Mouse (Mus musculus): ENCODE results near the gene Plxnb3.
"Not testable (repeated sequence)": the region's sequence is repeated elsewhere in the genome, so short reads cannot be mapped to it uniquely, and the experiment has no call there.

Plxnb3 gene

GRCm38 (mm10) chrX:73756334-73757140 lies at the start of gene Plxnb3:
Plxnb3 (plus strand) TSS chrX:73757090.
- no peak for DNase-seq

DNA sequence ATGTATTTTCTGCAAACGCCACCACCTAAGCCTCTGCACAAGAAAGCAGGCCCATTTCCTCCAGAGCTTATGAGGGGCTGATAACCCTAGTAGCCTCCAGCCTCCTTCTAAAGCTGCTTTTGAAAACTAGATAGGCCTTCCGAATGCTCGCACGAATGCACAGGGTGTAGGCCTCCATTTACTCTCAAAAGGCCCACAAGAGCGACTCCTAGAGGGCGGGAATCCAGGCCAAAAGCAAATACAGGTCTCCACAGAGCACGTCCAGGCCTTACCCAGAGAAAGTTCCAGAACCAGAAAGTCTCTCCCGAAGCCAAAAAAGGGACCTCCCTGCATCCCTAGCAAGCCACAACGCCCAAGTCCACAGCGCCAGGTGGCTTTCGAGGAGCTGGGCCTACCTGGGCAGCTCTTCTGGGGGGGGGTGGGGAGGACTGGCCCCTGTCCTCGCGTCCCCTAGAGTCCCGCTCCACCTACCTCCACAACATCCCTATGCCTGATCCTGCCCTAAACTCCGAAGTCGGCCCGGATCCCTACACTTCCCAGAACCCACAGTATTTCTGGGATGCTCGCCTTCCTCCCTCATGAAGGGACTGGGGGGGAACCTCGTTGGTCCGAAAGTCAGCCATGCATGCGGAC lies 41.3 kb upstream of the Plxnb3 start:
- DNase-seq: peak; percentile 20 to 29

DNA sequence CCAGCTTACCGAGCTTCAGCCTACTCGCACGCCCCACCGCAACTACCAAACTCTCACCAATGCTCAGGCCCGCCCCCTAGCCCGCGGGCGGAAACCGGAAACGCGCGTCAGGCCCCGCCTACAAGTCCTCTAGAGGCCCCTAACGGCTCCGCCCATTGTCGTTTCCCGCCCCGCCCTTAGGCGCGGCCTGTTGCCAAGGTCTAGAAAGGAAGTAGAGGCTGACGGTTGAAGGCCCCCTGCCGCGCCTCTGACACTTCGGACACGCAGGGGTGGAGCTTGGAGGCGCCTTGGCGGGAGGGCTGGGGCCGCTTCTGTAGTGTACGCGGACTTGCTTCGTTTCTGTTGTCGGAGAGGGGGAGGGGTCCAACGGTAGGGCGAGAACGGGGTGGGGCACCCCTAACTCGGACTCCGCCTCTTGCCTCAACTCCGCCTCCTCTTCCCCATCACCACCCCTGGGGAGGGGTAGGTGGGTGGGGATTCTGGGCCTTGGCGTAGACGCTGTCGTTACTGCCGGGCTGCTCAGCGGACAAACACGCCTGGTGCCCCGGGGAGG lies 40.7 kb upstream of the Plxnb3 start, which contains the start of the genes Bcap31 and Abcd1:
Bcap31 (minus strand) TSS at position 67 of the 553 bp plus-strand sequence.
Abcd1 (plus strand) TSS at position 489 of the 553 bp plus-strand sequence.
- peak; percentile 93 to 94 for DNase-seq

DNA sequence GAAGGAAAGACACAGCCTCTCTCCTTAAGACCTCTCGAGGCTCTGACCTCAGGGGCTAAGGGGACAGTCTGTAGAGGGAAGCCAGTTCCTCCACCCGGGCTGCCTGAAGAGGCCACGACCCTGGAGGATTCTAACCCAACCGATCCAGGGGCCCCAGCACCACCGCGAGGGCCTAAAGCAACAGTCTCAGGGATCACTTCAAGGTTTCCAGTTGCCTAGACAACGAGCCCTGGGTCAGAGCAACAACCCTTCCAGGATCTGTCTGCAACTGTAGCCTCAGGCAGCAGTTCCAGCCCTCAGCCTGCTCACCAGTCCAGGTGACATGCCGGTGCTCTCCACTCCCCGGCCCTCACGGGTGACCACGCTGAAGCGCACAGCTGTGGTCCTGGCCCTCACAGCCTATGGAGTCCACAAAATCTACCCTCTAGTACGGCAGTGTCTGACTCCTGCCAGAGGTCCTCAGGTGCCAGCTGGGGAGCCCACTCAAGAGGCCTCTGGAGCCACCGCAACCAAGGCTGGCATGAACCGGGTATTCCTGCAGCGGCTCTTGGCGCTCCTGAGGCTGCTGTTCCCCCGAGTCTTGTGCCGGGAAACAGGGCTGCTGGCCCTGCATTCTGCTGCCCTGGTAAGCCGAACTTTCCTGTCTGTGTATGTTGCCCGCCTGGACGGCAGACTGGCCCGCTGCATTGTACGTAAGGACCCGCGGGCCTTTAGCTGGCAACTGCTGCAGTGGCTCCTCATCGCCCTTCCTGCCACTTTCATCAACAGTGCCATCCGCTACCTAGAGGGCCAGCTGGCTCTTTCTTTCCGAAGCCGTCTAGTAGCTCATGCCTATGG lies 40.0 kb upstream of the Plxnb3 start:
- DNase-seq: peak; percentile 11 to 22

GRCm38 (mm10) chrX:73717667-73718066 lies 39.2 kb upstream of the Plxnb3 start:
- DNase-seq: peak; percentile 48

GRCm38 (mm10) chrX:73718271-73718670 lies 38.6 kb upstream of the Plxnb3 start:
- no peak for DNase-seq

- peak; percentile 26 to 42 for DNase-seq
These were observed 38.1 kb upstream of the Plxnb3 start for GRCm38 (mm10) chrX:73718686-73719362.

DNA sequence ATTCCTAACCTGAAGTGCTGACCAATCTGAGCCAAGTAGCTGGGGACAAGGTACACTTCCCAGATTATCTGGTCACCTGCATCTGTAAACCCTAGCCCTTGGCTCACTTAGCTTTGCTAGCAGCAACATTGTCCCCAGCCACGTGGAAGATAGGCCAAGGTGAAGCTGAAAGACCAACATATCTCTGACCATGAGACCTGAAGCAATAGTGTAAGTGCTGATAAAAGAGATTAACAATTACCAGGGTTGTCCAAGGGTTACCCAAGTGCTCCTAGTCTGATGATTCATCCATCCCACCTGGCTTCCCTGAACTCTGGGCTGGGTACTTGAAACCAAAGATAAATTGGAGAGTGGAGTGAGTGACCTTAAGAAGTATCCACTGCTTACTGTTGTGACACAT lies 26.0 kb upstream of the Plxnb3 start:
- no peak for DNase-seq

DNA sequence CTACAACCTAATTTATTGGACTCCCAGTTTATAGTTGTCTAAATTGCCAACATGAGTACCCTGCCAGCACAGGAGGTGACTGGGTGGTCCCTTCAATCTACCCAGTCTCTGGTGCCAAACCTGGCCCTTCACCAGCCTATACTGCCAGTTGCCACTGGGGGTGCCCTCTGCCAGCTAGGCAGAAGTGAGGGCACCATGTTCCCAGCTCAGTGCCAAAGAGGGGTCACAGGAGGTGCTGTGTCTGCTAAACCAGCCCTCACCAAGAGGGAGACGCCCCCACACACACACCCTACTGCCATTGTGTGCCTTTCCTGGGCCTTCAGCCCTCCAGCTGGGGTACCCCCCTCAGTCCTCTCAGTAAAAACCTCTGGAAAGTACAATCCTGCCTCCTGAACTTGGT lies 18.7 kb upstream of the Plxnb3 start:
- peak in 1 of 2 experiments; percentile 6 for DNase-seq

DNA sequence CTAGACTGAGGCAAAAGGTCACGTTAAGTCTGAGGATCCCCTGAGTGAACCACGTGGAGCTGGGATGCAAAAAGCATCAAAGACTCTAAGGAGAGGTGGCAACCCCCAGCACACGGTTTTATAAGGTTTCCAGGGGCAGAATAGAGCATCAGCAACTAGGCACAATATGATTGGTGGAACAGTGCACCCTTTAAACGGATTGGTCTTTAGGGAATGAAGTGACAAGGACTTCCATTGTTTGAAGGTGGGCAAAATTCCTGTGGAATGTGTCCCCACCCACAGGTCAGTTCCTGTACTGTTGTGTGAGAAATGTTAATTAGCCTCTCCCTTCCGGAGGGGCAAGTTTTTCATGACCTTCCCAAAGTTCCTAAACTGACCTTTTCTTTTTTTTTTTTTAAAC lies 17.7 kb upstream of the Plxnb3 start:
- no peak for DNase-seq

DNA sequence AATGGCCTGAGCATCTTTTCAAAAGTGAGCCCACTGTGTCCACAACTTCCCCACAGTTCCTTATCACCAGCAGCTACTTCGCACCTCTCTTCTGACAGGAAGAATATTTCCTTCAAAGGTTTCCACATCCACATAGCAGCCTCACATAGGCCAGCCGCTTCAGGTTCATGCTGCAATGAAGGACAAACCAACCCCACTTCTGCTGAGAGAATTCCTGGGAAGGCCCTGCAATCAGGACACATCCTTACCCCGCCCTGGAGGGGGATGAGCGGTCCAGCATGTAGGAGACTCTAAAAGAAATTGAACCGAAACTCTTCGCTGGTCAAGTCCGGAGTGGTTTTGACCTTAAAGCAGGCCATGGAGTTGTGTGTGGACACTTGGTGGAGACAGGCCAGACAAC lies 17.0 kb upstream of the Plxnb3 start:
- not testable (repeated sequence) for DNase-seq

GRCm38 (mm10) chrX:73744774-73745481 lies 12.0 kb upstream of the Plxnb3 start:
- DNase-seq: no peak

DNA sequence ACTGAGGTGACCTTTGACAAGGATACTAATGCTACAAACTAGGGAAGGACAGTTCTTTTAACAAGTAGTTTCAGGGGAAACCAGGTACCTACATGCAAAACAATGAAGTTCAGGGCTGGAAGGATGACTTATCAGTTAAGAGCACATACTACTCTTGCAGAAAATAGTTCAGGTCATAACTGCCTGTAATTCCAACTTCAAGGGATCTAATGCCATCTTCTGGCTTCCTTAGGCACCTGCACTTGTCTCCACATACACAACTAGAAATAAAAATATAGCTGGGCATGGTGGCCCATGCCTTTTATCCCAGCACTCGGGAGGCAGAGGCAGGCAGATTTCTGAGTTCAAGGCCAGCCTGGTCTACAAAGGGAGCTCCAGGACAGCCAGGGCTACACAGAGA lies 7.9 kb upstream of the Plxnb3 start:
- no peak for DNase-seq

DNA sequence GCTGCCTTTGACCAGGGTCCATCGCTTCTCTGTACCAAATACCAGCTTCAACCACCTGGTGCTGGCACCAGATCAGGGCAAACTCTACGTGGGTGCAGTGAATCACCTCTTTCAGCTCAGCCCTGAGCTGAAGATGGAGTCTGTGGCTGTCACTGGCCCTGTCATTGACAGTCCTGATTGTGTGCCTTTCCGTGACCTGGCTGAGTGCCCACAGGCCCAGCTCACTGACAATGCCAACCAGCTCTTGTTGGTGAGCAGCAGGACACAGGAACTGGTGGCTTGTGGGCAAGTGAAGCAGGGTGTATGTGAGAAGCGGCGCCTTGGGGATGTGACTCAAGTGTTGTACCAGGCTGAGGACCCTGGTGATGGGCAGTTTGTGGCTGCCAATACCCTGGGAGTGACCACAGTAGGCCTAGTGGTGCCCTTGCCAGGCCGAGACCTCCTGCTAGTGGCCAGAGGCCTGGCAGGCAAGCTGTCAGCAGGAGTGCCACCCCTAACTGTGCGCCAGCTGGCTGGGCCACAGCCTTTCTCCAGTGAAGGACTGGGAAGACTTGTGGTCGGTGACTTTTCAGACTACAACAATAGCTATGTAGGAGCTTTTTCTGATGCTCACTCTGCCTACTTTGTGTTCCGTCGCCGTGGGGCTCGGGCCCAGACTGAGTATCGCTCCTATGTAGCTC lies 1.9 kb downstream of the Plxnb3 start:
- DNase-seq: no peak

DNA sequence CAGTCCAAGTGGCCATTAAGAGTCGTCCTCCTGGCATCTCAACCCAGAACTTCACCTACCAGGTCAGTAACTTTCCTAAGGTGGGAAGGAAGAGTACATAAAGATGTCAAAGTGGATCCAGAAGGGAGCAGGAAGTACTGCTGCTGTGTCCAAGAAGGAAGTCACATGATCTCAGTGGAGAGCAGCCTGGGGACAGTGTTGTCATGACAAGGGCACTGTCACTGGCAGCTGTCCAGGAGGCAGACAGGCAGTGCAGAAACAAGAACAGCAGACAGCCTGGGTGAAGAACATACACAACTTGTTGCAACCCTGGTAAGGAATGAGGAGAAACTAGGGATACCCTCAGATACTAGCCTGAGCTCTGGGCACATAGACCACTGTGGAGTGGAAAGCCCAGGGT lies 8.4 kb downstream of the Plxnb3 start:
- DNase-seq: no peak

DNA sequence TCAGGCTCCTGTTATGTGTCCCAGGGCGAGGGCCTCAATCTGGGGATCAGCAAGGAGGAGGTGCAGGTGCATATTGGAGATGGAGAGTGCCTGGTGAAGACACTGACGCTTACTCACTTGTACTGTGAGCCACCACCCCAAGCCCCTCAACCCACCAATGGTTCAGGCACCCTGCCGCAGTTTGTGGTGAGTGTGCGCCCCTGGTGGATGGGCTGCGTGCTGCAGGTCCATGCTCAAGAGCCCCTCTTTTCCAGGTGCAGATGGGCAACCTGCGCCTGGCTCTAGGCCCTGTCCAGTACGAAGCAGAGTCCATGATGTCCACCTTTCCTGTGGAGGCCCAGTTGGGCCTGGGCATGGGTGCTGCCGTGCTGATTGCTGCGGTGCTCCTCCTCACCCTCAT lies 10.4 kb downstream of the Plxnb3 start:
- DNase-seq: no peak

- peak; percentile 33 to 52 for DNase-seq
These were observed 17.4 kb downstream of the Plxnb3 start, which contains the start of gene Srpk3 for GRCm38 (mm10) chrX:73774168-73774760. Srpk3 (plus strand) TSS chrX:73774405.

GRCm38 (mm10) chrX:73774802-73775483 lies 18.1 kb downstream of the Plxnb3 start:
- DNase-seq: no peak

- no peak for DNase-seq
These were observed 25.3 kb downstream of the Plxnb3 start for GRCm38 (mm10) chrX:73782227-73782626.

DNA sequence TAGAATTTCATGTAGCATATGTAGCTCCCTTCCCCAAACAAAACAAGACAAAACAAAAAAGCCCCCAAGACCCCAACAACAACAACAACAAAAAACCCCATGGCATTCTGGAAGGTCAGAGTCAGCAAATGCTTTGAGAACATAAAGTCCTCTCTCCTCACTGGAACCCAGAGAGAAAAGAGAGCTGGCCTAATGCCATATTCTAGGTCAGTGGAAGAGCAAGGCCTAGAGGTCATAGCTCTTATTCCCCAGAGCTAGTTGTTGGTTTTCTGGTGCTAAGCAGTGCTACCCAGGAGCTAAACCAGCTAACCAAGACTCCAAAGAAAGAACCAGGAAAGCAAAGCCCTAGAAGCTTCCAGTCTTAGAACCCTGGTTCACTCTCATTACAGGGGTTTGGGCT lies 28.8 kb downstream of the Plxnb3 start:
- no peak for DNase-seq

Measured in spleen, adult 18-20 months (tissue).